Mouse (Mus musculus) cortical plate, adult 2 months (tissue): ENCODE data around the gene Pxk.

Experiments used
- CTCF ChIP-seq: fragments of 200-500 bp; IDR thresholded peaks from 2 replicates; pipeline ENCODE4 v1.5.1; 2011; ENCODE audit warnings: mild to moderate bottlenecking, control low read depth, low read length; ENCODE audit not compliant: insufficient read depth; ENCODE audit errors: extremely low read depth
- POLR2A ChIP-seq: fragments of 200-500 bp; IDR thresholded peaks from 2 replicates; pipeline ENCODE4 v1.6.1; 2011; ENCODE audit warnings: mild to moderate bottlenecking, low read length, control low read depth; ENCODE audit not compliant: insufficient read depth; ENCODE audit errors: extremely low read depth

GRCm38 (mm10) chr14:8094931-8095561 lies 3.0 kb upstream of the Pxk start:
- TF ChIP-seq POLR2A (no peak), CTCF (no peak)
